Mouse (Mus musculus) lung, embryonic 16.5 days (tissue): ENCODE measurements around the gene Tctn1. TPM values are rescaled to one million over a fixed set of nuclear protein-coding genes. Genes with fewer than 3 reads are reported as not detected.

Source experiments
- ATAC-seq: fragments of 200-750 bp; cut with Nextera tagmentation; 2 replicates; pipeline ENCODE4 v1.8.0; 2017; ENCODE audit warnings: low read depth, mild to moderate bottlenecking, moderate library complexity
- H3K27ac ChIP-seq: fragments of 300-500 bp; sonication (generic); 2 replicates; pipeline ENCODE4 v1.5.1; 2014; ENCODE audit warnings: mild to moderate bottlenecking, control low read depth, low read length
- H3K27me3 ChIP-seq: fragments of 300-500 bp; sonication (generic); 2 replicates; pipeline ENCODE4 v1.6.1; 2014; ENCODE audit warnings: low read depth, low read length, mixed read lengths; ENCODE audit not compliant: control insufficient read depth, insufficient read depth
- H3K36me3 ChIP-seq: fragments of 300-500 bp; sonication (generic); 2 replicates; pipeline ENCODE4 v1.6.1; 2014; ENCODE audit warnings: low read length; ENCODE audit not compliant: control insufficient read depth, insufficient read depth
- H3K4me1 ChIP-seq: fragments of 300-500 bp; sonication (generic); replicated peaks from 2 replicates; pipeline ENCODE4 v1.6.1; 2014; ENCODE audit warnings: low read length, mixed read lengths; ENCODE audit not compliant: control insufficient read depth, insufficient read depth
- H3K4me2 ChIP-seq: fragments of 300-500 bp; sonication (generic); 2 replicates; pipeline ENCODE4 v1.6.1; 2014; ENCODE audit warnings: low read depth, low read length, control low read depth
- H3K4me3 ChIP-seq: fragments of 300-500 bp; sonication (generic); 2 replicates; pipeline ENCODE4 v1.5.1; 2014; ENCODE audit warnings: mild to moderate bottlenecking, low read length, control low read depth
- H3K9ac ChIP-seq: fragments of 300-500 bp; sonication (generic); 2 replicates; pipeline ENCODE4 v1.6.1; 2014; ENCODE audit warnings: low read length, control low read depth
- H3K9me3 ChIP-seq: fragments of 300-500 bp; sonication (generic); 2 replicates; pipeline ENCODE4 v1.6.1; 2016; ENCODE audit warnings: low read length; ENCODE audit not compliant: control insufficient read depth
- WGBS: fragments of 180-500 bp; shearing (Covaris S2); extraction: QIAGEN DNeasy Blood & Tissue Kit; methylation state at CpG from one replicate; pipeline ENCODE4 v1.1.7; 2014; 5-methylcytosine and 5-hydroxymethylcytosine counted together
- polyA plus RNA-seq: library from polyadenylated mRNA; unstranded; fragments of >200 nt; fragmentation: Nextera tagmentation; extraction: Ambion mirVana; gene quantifications from 2 replicates; pipeline ENCODE4 v1.2.1, GENCODE M21; 2015

Tctn1 gene
- polyA plus RNA-seq, 1 experiment from 2014 or later: 6.5 TPM

DNA sequence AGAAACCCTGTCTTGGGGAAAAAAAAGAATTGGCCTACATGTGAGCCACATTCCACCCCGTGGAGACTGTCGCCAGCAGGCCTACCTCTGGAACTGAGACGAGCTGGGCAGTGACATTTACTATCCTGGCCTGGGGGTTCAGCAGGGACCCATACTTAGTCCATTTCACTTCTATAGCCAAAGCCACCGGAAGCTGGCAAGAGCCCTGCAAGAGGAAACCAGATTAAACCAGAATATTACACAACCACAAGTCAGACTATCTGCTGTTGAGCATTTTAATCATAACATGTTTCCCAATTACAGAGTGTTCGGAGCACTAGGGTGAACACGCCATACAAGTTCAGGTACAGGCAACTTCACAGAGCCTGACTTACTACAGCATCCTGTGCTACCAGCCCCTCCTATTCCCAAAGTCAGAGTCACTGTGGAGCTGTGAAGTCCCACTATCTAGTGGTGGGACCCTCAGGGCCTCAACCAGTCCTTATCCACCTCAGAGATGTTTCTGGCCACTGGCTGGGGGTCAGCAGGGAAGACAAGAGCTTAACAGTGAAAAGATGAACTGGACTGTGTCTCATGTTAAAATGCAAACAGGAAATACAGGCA is 21.6 kb downstream of the Tctn1 start:
- H3K9ac ChIP-seq: no peak overlapping the region
- no peaks in the 10 kb centered on the region; the same call in none of the 2 replicates for H3K36me3 ChIP-seq
- H3K4me1 ChIP-seq: no peaks in the 10 kb centered on the region
- 83% methylated on average over 6 of the region's 6 CpGs for WGBS
- ATAC-seq: no peak
- H3K9me3 ChIP-seq: no peaks in the 10 kb centered on the region
- H3K4me3 ChIP-seq: no peak overlapping the region
- H3K27ac ChIP-seq: no peak overlapping the region
- H3K4me2 ChIP-seq: no peak overlapping the region
- H3K27me3 ChIP-seq: no peaks in the 10 kb centered on the region

DNA sequence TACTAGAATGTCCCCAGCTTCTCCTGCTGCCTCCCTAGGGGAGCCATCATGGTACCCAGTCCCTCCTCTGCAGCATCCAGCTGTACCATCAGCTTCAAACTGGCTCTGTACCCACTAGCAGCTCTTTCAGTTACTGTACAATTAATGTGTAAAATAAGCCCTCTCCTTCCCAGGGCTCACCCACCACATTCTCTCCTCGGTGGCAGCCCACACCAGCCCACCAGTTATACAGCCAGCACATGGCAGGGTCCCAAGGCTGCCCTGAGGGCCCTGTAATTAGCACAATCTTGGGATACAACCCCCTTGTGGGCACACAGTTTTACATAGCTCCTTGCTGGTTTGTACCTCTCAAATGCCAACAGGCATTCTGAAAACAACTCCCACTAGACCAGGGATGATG is 23.3 kb downstream of the Tctn1 start:
- no peak overlapping the region for H3K9ac ChIP-seq
- H3K4me3 ChIP-seq: no peak overlapping the region
- H3K36me3 ChIP-seq: no peaks in the 10 kb centered on the region; the same call in 1 of the 2 replicates
- ATAC-seq: no peak
- no peaks in the 10 kb centered on the region for H3K4me1 ChIP-seq
- 71% methylated on average over 1 of the region's 1 CpGs for WGBS
- H3K4me2 ChIP-seq: no peak overlapping the region
- H3K27ac ChIP-seq: no peak overlapping the region
- no peaks in the 10 kb centered on the region for H3K27me3 ChIP-seq
- no peaks in the 10 kb centered on the region for H3K9me3 ChIP-seq

DNA sequence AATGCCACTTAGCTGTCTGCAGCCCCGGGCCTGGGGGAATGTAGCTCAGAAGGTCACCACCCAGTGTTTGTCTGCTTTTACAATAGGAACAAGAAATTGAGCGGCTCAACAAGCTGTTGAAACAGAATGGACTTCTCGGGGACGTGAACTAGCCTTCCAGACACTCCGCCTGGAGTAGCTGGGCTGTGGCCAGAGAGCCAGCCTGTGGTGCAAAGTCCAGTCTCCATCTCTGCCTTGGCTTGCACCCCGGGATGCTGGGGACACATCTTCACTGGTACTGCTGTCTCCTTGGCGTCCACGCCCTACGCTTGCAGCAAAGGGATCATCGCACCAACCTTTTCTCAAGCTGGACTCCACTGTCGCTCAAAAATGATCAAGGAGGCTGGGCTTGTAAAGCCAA is 23.7 kb downstream of the Tctn1 start:
- WGBS: 90% methylated on average over 11 of the region's 11 CpGs
- no peaks in the 10 kb centered on the region; the same call in 1 of the 2 replicates for H3K36me3 ChIP-seq
- no peak overlapping the region for H3K27ac ChIP-seq
- H3K27me3 ChIP-seq: no peaks in the 10 kb centered on the region
- H3K4me1 ChIP-seq: no peaks in the 10 kb centered on the region
- H3K9me3 ChIP-seq: no peaks in the 10 kb centered on the region
- no peak overlapping the region for H3K4me3 ChIP-seq
- ATAC-seq: no peak
- no peak overlapping the region for H3K4me2 ChIP-seq
- no peak overlapping the region for H3K9ac ChIP-seq

DNA sequence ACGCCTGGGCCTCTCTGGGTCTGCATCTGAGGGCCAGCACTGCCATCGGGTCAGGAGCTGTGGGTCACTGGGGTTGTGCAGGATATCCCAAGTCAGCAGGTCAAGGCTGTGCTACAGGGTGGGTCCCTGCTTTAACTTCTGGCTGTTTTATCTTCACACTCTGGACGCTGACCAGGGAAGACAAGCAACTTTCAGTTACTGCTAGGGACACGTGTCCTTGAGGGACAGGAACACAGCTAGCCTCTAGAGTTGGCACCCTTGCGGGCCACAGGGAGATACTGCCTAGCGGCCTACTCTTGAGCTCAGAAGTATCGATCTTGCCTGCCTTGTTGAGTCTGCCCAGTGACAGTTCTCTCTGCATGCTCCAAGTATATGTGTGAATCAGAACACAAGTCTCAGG is 24.6 kb downstream of the Tctn1 start:
- Histone ChIP-seq H3K9me3 (no peaks in the 10 kb centered on the region), H3K4me2 (no peak overlapping the region), H3K36me3 (no peaks in the 10 kb centered on the region; the same call in 1 of the 2 replicates), H3K9ac (no peak overlapping the region), H3K4me3 (no peak overlapping the region), H3K4me1 (0 out of 2 replicates have a peak, but pooled peaks cover 2% of the 10 kb centered on the region), H3K27me3 (no peaks in the 10 kb centered on the region), H3K27ac (no peak overlapping the region)
- no peak for ATAC-seq
- 76% methylated on average over 7 of the region's 7 CpGs for WGBS

DNA sequence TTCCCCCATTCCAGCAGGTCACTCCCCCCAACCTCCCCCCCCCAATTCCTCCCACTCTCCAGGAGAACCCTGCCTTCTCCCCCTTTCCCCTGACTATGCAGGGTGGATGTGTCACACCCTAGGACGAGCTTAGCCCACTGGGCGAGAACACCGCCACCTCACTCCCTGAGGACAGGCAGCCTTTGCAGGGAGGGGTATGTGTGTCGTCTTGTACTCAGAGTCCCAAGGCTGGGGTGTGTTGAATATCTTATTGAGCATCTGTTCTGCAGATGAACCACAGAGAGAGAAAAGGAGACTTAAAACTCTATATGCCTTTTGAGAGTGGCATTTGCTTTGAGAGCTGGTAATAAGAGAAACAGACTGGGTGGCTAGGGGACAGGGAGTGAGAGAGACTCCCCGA is 27.1 kb downstream of the Tctn1 start:
- H3K27me3 ChIP-seq: no peaks in the 10 kb centered on the region
- H3K4me1 ChIP-seq: peaks cover 9% of the 10 kb centered on the region; the same call in 1 of the 2 replicates
- H3K4me2 ChIP-seq: no peak overlapping the region
- no peak overlapping the region for H3K27ac ChIP-seq
- H3K9me3 ChIP-seq: no peaks in the 10 kb centered on the region
- no peak overlapping the region for H3K4me3 ChIP-seq
- no peaks in the 10 kb centered on the region; the same call in 1 of the 2 replicates for H3K36me3 ChIP-seq
- H3K9ac ChIP-seq: no peak overlapping the region
- no peak for ATAC-seq
- WGBS: 69% methylated on average over 5 of the region's 5 CpGs

DNA sequence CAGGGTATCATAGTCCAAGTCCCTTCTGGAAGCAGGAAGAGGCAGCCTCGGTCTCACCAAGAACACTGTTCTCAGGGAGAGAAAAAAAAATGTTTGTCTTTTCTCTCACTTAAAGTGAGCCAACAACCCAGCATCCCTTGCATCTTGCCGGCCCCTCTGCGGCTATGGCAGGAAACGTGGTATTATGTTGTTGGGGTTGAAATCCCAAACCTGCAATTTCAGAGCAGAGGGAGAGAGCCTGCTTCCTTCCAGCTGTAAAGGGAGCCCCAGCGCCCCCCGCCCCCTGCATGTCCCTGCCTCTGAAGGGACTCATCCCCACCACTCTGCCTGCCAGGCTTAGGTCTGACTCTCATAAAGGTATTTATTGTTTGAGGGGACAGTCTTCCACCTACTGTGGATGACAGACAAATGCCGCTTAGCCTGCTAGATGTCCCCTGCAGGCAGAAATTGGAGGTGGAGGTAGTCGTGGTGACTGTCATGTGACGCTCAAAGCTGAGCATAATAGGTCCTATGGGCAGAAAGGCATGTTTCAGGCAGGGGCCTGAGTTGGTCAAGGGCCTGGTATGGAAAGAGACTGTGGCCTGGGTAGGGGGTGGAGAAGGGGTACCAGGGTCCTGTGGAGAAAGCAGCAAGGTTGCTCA is 28.9 kb downstream of the Tctn1 start:
- no peak overlapping the region for H3K4me3 ChIP-seq
- no peak overlapping the region for H3K27ac ChIP-seq
- H3K9ac ChIP-seq: no peak overlapping the region
- H3K4me2 ChIP-seq: no peak overlapping the region
- no peak for ATAC-seq
- H3K27me3 ChIP-seq: no peaks in the 10 kb centered on the region
- H3K9me3 ChIP-seq: no peaks in the 10 kb centered on the region
- peaks cover 9% of the 10 kb centered on the region; the same call in 1 of the 2 replicates for H3K4me1 ChIP-seq
- WGBS: 50% methylated on average over 9 of the region's 9 CpGs
- no peaks in the 10 kb centered on the region for H3K36me3 ChIP-seq

DNA sequence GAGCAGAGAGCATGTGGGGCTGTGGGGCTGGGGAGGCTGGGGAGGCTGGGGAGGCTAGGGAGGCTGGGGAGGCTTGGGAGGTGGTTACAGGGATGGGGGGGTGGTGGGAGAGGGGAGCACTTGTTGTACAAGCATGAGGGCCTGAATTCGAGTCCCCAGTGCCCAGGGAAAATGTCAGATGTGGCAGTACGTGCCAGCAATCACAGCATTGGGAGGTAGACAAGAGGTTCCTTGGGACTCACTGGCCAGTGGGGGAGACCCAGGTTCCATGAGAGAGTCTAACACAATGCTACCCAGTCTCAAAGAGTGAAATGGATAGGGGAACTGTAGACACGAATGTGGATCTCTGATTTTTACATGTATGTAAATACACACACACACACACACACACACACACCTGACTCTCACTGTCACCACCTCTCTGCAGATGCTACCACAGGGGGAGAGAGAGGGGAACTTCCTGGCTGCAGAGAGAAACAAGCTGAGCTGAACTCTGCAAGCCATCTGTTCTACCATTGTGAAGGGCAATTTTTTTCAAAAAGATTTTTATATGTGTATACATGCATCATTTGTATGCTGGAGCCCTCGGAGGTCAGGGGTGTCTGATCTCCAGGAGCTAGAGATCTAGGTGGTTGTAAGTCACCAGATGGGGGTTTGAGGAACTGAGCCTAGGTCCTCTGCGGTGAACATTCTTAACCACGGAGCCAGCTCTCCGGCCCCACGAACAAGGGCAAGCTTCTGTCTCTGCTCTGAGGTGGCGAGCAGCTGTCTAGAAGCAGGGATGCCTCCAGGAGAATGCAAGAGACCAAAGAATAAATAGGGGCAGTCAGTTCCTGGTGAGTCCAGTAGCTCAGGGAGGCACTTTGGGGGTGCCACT is 29.7 kb downstream of the Tctn1 start:
- no peaks in the 10 kb centered on the region for H3K36me3 ChIP-seq
- H3K4me3 ChIP-seq: no peak overlapping the region
- H3K4me1 ChIP-seq: peaks cover 9% of the 10 kb centered on the region; the same call in 1 of the 2 replicates
- H3K4me2 ChIP-seq: no peak overlapping the region
- no peak for ATAC-seq
- H3K9ac ChIP-seq: no peak overlapping the region
- no peaks in the 10 kb centered on the region for H3K27me3 ChIP-seq
- WGBS: 69% methylated on average over 9 of the region's 9 CpGs
- H3K27ac ChIP-seq: no peak overlapping the region
- no peaks in the 10 kb centered on the region for H3K9me3 ChIP-seq

DNA sequence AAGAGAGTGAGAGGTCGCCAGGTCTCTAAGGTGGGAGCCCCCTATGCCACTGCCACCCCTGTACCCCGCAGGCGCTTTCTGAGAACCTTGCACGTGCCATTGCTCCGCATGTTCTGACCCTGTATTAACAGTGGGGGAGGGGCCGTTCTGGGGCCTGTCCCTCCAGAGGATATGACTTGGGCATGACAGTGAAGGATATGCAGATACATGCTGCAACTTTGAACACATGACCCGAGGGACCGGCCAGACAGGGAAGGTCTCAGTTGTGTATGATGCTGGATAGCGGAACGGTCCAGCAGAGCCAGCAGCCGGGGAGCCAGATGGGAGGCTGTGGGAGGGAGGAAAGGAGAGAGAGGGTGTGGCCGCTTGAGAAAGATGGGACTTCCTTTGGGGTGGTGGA is 30.6 kb downstream of the Tctn1 start:
- Histone ChIP-seq H3K9ac (no peak overlapping the region), H3K9me3 (no peaks in the 10 kb centered on the region), H3K27ac (no peak overlapping the region), H3K4me1 (peaks cover 9% of the 10 kb centered on the region; the same call in 1 of the 2 replicates), H3K4me3 (no peak overlapping the region), H3K36me3 (no peaks in the 10 kb centered on the region), H3K4me2 (no peak overlapping the region), H3K27me3 (no peaks in the 10 kb centered on the region)
- 75% methylated on average over 12 of the region's 12 CpGs for WGBS
- peak; percentile 40 for ATAC-seq

DNA sequence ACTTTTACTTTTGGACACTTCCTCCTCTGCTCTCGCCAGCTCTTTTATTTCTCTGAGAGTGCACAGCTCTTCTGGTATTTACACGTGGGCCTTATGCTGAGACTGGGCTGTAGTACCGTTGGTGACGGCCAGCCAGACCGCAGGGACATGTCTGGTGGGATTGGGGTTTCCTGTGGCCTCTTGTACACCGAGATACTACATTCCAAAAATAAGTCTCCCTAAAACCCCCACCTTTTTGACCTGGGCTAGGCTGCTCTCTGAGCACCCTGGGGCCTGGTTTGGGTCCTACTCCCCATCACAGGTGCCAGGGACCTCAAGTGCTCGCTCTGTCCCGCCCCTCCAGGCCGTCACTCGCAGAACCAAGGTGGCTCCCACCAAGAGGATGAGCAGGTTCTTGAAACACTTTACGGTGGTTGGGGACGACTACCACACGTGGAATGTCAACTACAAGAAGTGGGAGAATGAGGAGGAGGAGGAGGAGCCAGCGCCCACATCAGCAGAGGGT is 31.1 kb downstream of the Tctn1 start:
- H3K4me2 ChIP-seq: no peak overlapping the region
- no peak overlapping the region for H3K9ac ChIP-seq
- no peaks in the 10 kb centered on the region for H3K27me3 ChIP-seq
- H3K36me3 ChIP-seq: no peaks in the 10 kb centered on the region
- no peaks in the 10 kb centered on the region; the same call in 1 of the 2 replicates for H3K9me3 ChIP-seq
- H3K27ac ChIP-seq: no peak overlapping the region; the same call in 1 of the 2 replicates
- peaks cover 9% of the 10 kb centered on the region; the same call in 1 of the 2 replicates for H3K4me1 ChIP-seq
- ATAC-seq: peak; percentile 64
- 52% methylated on average over 14 of the region's 14 CpGs for WGBS
- H3K4me3 ChIP-seq: no peak overlapping the region
